Mouse (Mus musculus): ENCODE measurements around the gene Cpa5. TPM values are rescaled to one million over a fixed set of nuclear protein-coding genes. Genes with fewer than 3 reads are reported as not detected.

Gene Cpa5
- not detected for polyA plus RNA-seq (2017; shearing (Covaris generic))

- no peak for ATAC-seq
Observed at GRCm38 (mm10) chr6:30610710-30611109, at the start of gene Cpa5. TSS of gene Cpa5 (plus strand) at chr6:30611010.

- ATAC-seq, result no peak
Observed at GRCm38 (mm10) chr6:30562132-30562531, 48.7 kb upstream of the Cpa5 start.

- ATAC-seq, result no peak
Observed at GRCm38 (mm10) chr6:30563575-30563974, 47.2 kb upstream of the Cpa5 start.

DNA sequence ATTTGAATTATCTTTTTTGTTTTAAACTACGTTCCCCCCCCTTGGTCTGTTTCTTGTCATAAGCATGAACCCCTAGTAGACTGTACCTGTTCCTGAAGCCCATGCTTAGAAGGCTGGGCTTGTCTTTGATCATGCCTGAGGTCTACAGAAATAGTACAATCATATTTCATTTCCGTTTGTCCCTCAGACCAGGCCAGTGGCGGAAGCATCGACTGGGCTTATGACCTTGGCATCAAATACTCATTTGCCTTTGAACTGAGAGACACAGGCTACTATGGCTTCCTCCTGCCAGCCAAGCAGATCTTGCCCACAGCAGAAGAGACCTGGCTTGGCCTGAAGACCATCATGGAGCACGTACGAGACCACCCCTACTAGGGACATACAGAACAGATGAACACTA is 46.8 kb upstream of the Cpa5 start:
- no peak for ATAC-seq

DNA sequence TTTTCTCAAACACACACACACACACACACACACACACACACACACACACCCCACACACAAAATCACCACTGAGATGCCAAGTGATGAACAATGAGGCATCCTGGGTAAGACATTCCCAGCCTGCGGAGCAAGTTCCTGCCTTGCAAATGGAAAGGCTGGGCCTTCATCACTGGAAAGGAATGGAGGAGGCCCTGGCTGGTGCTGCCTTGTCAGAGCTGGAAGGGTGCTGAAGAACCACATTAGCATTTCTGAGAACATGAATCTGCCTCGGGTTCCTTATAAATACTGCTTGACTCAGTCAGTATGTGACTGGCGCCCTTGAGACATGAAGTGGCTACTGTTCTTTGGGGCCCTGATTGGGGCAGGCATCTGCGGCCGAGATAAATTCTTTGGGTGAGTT is 42.7 kb upstream of the Cpa5 start, which contains the start of gene Cpa4:
Gene Cpa4 (plus strand): TSS at position 301 of the 400 bp plus-strand sequence.
- no peak for ATAC-seq

GRCm38 (mm10) chr6:30569331-30569730 is 41.5 kb upstream of the Cpa5 start:
- no peak for ATAC-seq

GRCm38 (mm10) chr6:30570012-30570411 is 40.8 kb upstream of the Cpa5 start:
- no peak for ATAC-seq

- ATAC-seq, result no peak
Observed at GRCm38 (mm10) chr6:30572456-30573311, 38.1 kb upstream of the Cpa5 start.

- no peak for ATAC-seq
Observed at GRCm38 (mm10) chr6:30573380-30573779, 37.4 kb upstream of the Cpa5 start.

GRCm38 (mm10) chr6:30574945-30575344 is 35.9 kb upstream of the Cpa5 start:
- no peak for ATAC-seq

DNA sequence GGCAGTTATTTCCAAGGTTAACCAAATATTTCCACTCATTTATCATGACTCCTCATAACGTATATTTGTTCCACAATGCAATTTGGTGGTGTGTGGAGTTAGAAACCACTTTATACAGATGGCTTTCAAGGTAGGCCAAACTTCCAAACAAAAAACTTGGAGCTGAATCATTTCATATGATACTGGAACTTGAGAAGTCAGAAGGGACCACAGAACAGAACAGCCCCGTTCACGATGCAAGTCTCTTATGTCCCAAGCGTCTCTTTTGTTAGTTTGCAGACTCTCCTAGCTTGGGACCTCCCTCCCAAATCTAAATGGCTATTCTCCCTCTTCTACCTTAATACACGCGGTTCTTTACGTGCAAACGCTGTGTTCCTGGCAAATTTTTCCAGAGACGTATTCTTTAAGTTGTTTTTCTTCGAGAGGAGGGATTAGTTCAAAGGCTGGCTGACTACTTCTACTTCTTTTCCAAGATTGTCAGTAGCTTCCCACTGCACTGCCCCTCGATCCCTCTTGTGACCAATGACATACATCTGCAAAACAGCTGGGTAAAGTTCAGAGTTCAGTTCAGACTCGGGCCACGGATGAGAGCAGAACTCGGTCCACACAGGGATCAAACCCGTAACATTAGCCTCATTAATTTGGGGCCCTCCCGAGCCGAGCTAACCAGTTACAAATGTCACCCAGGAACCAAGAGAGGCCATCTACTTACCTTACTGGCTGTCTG is 34.2 kb upstream of the Cpa5 start:
- ATAC-seq, result no peak

- ATAC-seq, result no peak
Observed at GRCm38 (mm10) chr6:30579961-30580840, 30.6 kb upstream of the Cpa5 start.

DNA sequence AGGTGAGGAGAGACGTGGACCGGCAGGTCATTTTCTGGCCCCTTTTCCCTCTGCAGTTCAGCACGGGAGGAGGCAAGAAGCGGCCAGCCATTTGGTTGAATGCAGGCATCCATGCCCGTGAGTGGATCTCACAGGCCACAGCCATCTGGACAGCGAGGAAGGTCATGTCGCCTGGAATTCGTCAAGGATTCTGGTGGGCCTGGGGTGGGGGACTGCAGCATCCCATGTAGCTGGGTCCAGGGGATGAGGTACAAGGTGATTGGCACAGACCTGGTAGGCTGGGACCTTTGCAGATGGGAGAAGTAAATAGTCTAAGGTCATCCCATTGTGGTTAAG is 30.0 kb upstream of the Cpa5 start:
- no peak for ATAC-seq

- ATAC-seq, result no peak
Observed at GRCm38 (mm10) chr6:30586886-30587442, 23.8 kb upstream of the Cpa5 start.

GRCm38 (mm10) chr6:30589819-30590218 is 21.0 kb upstream of the Cpa5 start:
- no peak for ATAC-seq

GRCm38 (mm10) chr6:30591851-30592404 is 18.9 kb upstream of the Cpa5 start:
- peak; percentile 89 for ATAC-seq

DNA sequence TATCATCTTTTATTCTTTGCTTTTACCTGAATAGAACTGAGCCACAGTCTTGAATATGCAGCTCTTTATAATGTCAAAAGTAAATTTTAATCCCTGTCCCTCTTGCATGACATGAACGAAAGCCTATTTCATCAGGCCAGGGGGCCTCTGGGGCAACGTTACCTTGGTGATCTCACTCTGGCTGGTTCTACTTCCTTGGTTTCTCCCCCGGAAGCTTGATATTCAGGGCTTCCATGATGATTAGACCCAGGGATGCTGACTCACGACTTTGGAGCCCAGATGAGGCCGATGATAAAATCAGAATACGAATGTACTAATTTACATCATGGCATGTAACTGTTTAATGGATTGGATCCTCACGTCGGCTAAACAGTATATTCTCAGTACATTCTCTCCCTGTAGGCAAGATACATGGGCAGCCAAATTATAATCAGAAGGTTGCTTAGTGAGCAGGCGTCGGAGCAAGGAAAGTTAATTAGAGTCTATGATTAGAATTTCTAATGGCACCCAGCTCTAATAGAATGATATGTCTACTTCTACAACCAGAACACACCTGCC is 18.3 kb upstream of the Cpa5 start:
- no peak for ATAC-seq

DNA sequence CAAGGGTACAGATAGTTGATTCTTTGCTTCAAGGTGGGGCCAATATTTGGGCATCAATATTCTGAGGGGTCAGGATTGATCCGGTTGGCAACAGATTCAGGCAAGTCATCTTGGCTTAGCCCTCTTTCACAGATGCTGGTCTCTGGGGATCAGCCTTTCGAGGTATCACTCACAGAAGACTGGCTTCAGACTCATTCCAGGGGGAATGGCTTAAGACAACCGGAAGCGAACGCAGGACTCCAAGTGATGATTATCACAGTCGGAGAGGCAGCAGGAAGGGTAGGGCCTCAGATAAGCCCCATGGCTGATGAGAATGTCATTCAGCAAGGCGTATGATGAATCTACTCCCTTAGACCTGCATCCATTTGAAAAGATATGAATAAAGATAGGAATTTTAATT is 16.4 kb upstream of the Cpa5 start:
- ATAC-seq, result no peak

DNA sequence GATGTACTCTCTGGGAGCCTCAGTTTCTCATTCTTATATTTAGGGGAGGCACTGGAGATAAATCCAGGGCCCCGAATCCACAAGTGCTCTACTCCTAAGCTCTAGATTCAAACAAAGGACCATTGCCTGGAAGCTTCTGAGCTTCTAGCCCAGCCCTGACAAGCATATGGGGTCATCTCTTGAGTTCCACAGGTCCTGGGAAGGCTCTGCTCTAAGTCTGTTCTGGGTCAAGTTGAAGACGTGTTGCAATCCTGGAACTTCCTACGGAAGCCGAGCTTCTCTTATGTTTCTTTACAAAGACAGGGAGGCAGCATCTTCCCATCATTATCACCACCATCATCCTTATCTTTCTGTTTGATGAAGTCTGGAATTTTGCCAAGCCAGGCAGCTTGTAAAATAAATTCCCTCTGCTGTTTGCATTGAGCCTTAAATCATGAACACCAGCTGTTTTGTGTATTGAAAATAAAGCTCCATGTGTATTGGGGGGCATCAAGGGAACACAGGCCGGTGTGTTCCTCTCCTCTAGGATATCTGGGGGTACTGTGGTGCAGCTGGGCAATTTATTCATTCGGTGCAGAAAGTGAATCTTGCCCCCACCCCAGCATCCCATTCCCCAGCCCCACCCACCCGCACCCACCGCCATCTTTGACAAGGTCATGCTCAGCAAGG is 14.4 kb upstream of the Cpa5 start:
- no peak for ATAC-seq

GRCm38 (mm10) chr6:30600033-30600432 is 10.8 kb upstream of the Cpa5 start:
- no peak for ATAC-seq

- no peak for ATAC-seq
Observed at GRCm38 (mm10) chr6:30600995-30601394, 9.8 kb upstream of the Cpa5 start.

All from inflammation-experienced regulatory T-cells, adult 6 months (primary cell).